Comparison of ENCODE assay signal across 22 mouse cellular contexts in the genomic region with DNA sequence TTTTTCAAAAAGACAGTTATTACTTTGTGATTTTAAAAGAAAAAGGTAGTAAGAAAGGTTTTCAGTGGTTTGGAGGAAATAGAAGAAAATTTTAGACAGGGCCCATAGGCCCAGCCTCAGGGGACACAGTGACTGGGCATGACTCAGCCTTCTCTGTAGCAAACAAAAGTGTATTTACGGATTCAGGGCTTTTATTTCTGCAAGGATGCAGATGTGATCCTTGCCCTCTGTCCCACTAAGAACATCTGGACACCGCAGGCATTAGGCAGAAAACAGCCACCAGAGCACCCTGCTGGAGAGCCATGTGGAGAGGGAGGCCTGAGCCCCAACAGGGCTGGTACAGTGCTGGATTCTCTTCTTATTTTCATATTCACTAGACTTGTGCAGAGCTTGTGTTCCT. TPM values are rescaled to one million over a fixed set of nuclear protein-coding genes. Genes with fewer than 3 reads are reported as not detected.
DNase-seq lines count a peak whose midpoint lies in the region; ATAC-seq and TF ChIP-seq lines count a peak whose summit lies in the region.
"Had no signal": no experiment of that assay in that cellular context is flagged by ENCODE, and none has a peak within 500 bp of the region (broad histone marks: within the 10 kb centered on the region; RNA-seq: fewer than 3 reads in every experiment).

No protein-coding gene starts in this region.

- no peaks in the 10 kb centered on the region for H3K79me2 ChIP-seq in heart, adult 2 months (replicated peaks; ENCODE audit: control insufficient read depth, insufficient read depth, low read length)

- no peak overlapping the region for H3K27ac ChIP-seq in heart, adult 2 months
- no peak overlapping the region for H3K27ac ChIP-seq in ES-E14 (ENCODE audit: insufficient read depth, low read depth, low read length, poor library complexity, severe bottlenecking)
- H3K27ac ChIP-seq in forebrain, embryonic 11.5 days (ENCODE audit: low read depth, low read length), result no peak overlapping the region
- H3K27ac ChIP-seq: embryonic facial prominence, embryonic 10.5 days; embryonic facial prominence, embryonic 12.5 days; forebrain, embryonic 12.5 days had no signal

- no peak overlapping the region for H3K9ac ChIP-seq in heart, adult 2 months (ENCODE audit: low read depth, low read length)
- H3K9ac ChIP-seq in ES-E14 (ENCODE audit: insufficient read depth, low read depth, low read length, poor library complexity, severe bottlenecking), result no peak overlapping the region
- no peak overlapping the region for H3K9ac ChIP-seq in forebrain, embryonic 11.5 days (ENCODE audit: low read length)
- H3K9ac ChIP-seq: embryonic facial prominence, embryonic 12.5 days; forebrain, embryonic 12.5 days had no signal

- H3K4me3 ChIP-seq in heart, adult 2 months, result no peak overlapping the region
- H3K4me3 ChIP-seq in ES-E14 (ENCODE audit: insufficient read depth in 1 of 2, low read depth in 1 of 2, low read length in 2 of 2, poor library complexity in 1 of 2, severe bottlenecking in 1 of 2), result no peak overlapping the region
- H3K4me3 ChIP-seq in forebrain, embryonic 11.5 days (ENCODE audit: low read depth, low read length), result no peak overlapping the region
- H3K4me3 ChIP-seq: embryonic facial prominence, embryonic 10.5 days; embryonic facial prominence, embryonic 12.5 days; forebrain, embryonic 12.5 days had no signal

- no peak for TF ChIP-seq EP300 in heart, adult 2 months (IDR thresholded peaks at IDR 0.05; ENCODE audit: insufficient read depth, low read depth, low read length)

- ATAC-seq in forebrain, embryonic 11.5 days (replicated peaks; ENCODE audit: low FRiP score), result no peak
- ATAC-seq: activated CD4-positive, CD25-positive, alpha-beta regulatory T cell, adult 4 months; forebrain, embryonic 14.5 days; forebrain, embryonic 16.5 days; Patski had no signal

- no peaks in the 10 kb centered on the region for H3K27me3 ChIP-seq in heart, adult 2 months (ENCODE audit: control insufficient read depth, insufficient read depth, low read length)
- H3K27me3 ChIP-seq in forebrain, embryonic 11.5 days (ENCODE audit: control insufficient read depth, insufficient read depth, low read length), result no peaks in the 10 kb centered on the region
- H3K27me3 ChIP-seq: embryonic facial prominence, embryonic 12.5 days; forebrain, embryonic 12.5 days had no signal

- no peak for TF ChIP-seq CTCF in heart, adult 2 months (IDR thresholded peaks at IDR 0.05)

- no peak for TF ChIP-seq POLR2A in heart, adult 2 months (IDR thresholded peaks at IDR 0.05; ENCODE audit: insufficient read depth, low read depth, low read length)

- DNase-seq in heart, adult 11 months, result peak; percentile 58
- no peak for DNase-seq in heart, adult 2 months
- DNase-seq in ES-E14 (ENCODE audit: low read depth, low spot score) (no peak), adipocyte (ENCODE audit: low spot score) (peak; percentile 19)
- DNase-seq in forebrain, embryonic 11.5 days (ENCODE audit: low spot score), result no peak
- no peak for DNase-seq in cerebellum, adult 11-12 months
- DNase-seq: adrenal gland, adult 2 months; adrenal gland, postnatal 10 days; adrenal gland, postnatal 25 days; cerebellum, adult 11 months; cerebellum, adult 2 months; cerebellum, adult 9-10 months; cerebellum, postnatal 10 days; cerebellum, postnatal 25 days had no signal

- WGBS in heart, adult 2 months, result 69% methylated on average over 2 of the region's 2 CpGs
- WGBS in forebrain, embryonic 11.5 days, result 67% methylated on average over 2 of the region's 2 CpGs

- H3K4me2 ChIP-seq in forebrain, embryonic 11.5 days (ENCODE audit: low read depth, low read length, severe bottlenecking), result no peak overlapping the region
- H3K4me2 ChIP-seq: embryonic facial prominence, embryonic 12.5 days; forebrain, embryonic 12.5 days had no signal

- H3K4me1 ChIP-seq in heart, adult 2 months (ENCODE audit: control insufficient read depth, insufficient read depth, low read length), result peaks cover 1% of the 10 kb centered on the region
- H3K4me1 ChIP-seq in ES-E14 (ENCODE audit: control insufficient read depth in 2 of 2, insufficient read depth in 2 of 2, low read length in 2 of 2, poor library complexity in 1 of 2), result no peaks in the 10 kb centered on the region
- no peaks in the 10 kb centered on the region for H3K4me1 ChIP-seq in forebrain, embryonic 11.5 days (replicated peaks; ENCODE audit: control insufficient read depth, insufficient read depth, low read length)
- H3K4me1 ChIP-seq: embryonic facial prominence, embryonic 10.5 days; embryonic facial prominence, embryonic 12.5 days; forebrain, embryonic 12.5 days had no signal

- H3K36me3 ChIP-seq in heart, adult 2 months (ENCODE audit: control insufficient read depth, insufficient read depth, low read length), result no peaks in the 10 kb centered on the region
- H3K36me3 ChIP-seq in ES-E14 (ENCODE audit: control insufficient read depth, insufficient read depth, low read length, poor library complexity, severe bottlenecking), result no peaks in the 10 kb centered on the region
- no peaks in the 10 kb centered on the region for H3K36me3 ChIP-seq in forebrain, embryonic 11.5 days (ENCODE audit: control insufficient read depth, insufficient read depth, low read length)
- H3K36me3 ChIP-seq: embryonic facial prominence, embryonic 10.5 days; embryonic facial prominence, embryonic 12.5 days; forebrain, embryonic 12.5 days had no signal

- intact Hi-C loops in heart, adult 2 months (cut with DNase I), result no loop called here

- H3K9me3 ChIP-seq in ES-E14 (ENCODE audit: control insufficient read depth, insufficient read depth, low read depth, low read length), result no peaks in the 10 kb centered on the region
- no peaks in the 10 kb centered on the region for H3K9me3 ChIP-seq in forebrain, embryonic 11.5 days (ENCODE audit: control insufficient read depth, low read length)
- H3K9me3 ChIP-seq: embryonic facial prominence, embryonic 10.5 days; embryonic facial prominence, embryonic 12.5 days; forebrain, embryonic 12.5 days had no signal

- in situ Hi-C loops in ES-E14 (cut with MboI; ENCODE audit: low sequenced_read_pairs in 2 of 2, unreplicated experiment in 2 of 2), result no loop called here

TF ChIP-seq in ES-E14, 5 proteins besides CTCF, POLR2A, EP300 and RAD21:
- TF ChIP-seq ZC3H11A (IDR thresholded peaks at IDR 0.05; ENCODE audit: borderline replicate concordance, low read depth, low read length) (no peak), MAFK (IDR thresholded peaks at IDR 0.05; ENCODE audit: insufficient read depth, low read depth, low read length) (peak; percentile 36; the same call in 1 of the 2 replicates)

RNA-seq across cellular contexts. Expression of gene Elf5, which starts 29.3 kb away (rescaled TPM):
- not detected for total RNA-seq in heart, adult 2 months (2021)
- 0.33 TPM in 1 of 2 replicates, not detected in the other for polyA plus RNA-seq in heart, adult 2 months (2012; rRNA removed)
- 0.11 and 0.45 TPM in 2 replicates for total RNA-seq in ES-E14 (2012; rRNA removed)
- polyA plus RNA-seq in forebrain, embryonic 11.5 days (2014; fragmentation: Nextera tagmentation; extraction: Ambion mirVana), result 0.11 and 0.12 TPM in 2 replicates
- total RNA-seq: adrenal gland, adult 2 months; adrenal gland, postnatal 10 days; adrenal gland, postnatal 25 days; MEL had no signal
- polyA plus RNA-seq: activated CD4-positive, CD25-positive, alpha-beta regulatory T cell, adult 4 months; adrenal gland, adult 2 months; forebrain, embryonic 14.5 days; forebrain, embryonic 16.5 days; Patski had no signal

Comparison
In these comparisons a context has a peak if more than half of its experiments do, and no peak if none do; other contexts are left out.
1. DNase-seq: peak in heart, adult 11 months (single experiment) and adipocyte (single experiment); none in heart, adult 2 months (0 of 2), ES-E14 (single experiment), forebrain, embryonic 11.5 days (single experiment) and cerebellum, adult 11-12 months (single experiment).